Mouse (Mus musculus) intestine, embryonic 16.5 days (tissue): ENCODE measurements around the gene Gipc2. TPM values are rescaled to one million over a fixed set of nuclear protein-coding genes. Genes with fewer than 3 reads are reported as not detected.

Experiments used
- ATAC-seq: fragments of 200-750 bp; cut with Nextera tagmentation; 2 replicates; pipeline ENCODE4 v1.8.0; 2017; ENCODE audit warnings: moderate TSS enrichment, moderate library complexity
- H3K27ac ChIP-seq: fragments of 300-500 bp; sonication (generic); 2 replicates; pipeline ENCODE4 v1.5.1; 2014; ENCODE audit warnings: mild to moderate bottlenecking, low read length
- H3K27me3 ChIP-seq: fragments of 300-500 bp; sonication (generic); replicated peaks from 2 replicates; pipeline ENCODE4 v1.6.1; 2014; ENCODE audit warnings: low read length, control low read depth, mixed read lengths; ENCODE audit not compliant: control insufficient read depth, insufficient read depth
- H3K36me3 ChIP-seq: fragments of 300-500 bp; sonication (generic); 2 replicates; pipeline ENCODE4 v1.6.1; 2014; ENCODE audit warnings: low read length, control low read depth; ENCODE audit not compliant: control insufficient read depth, insufficient read depth
- H3K4me1 ChIP-seq: fragments of 300-500 bp; sonication (generic); 2 replicates; pipeline ENCODE4 v1.6.1; 2014; ENCODE audit warnings: low read length, control low read depth, mixed read lengths; ENCODE audit not compliant: control insufficient read depth, insufficient read depth
- H3K4me2 ChIP-seq: fragments of 300-500 bp; sonication (generic); 2 replicates; pipeline ENCODE4 v1.6.1; 2014; ENCODE audit warnings: low read depth, low read length, control low read depth
- H3K4me3 ChIP-seq: fragments of 300-500 bp; sonication (generic); 2 replicates; pipeline ENCODE4 v1.5.1; 2014; ENCODE audit warnings: mild to moderate bottlenecking, low read length
- H3K9ac ChIP-seq: fragments of 300-500 bp; sonication (generic); 2 replicates; pipeline ENCODE4 v1.6.1; 2014; ENCODE audit warnings: low read depth, low read length
- H3K9me3 ChIP-seq: fragments of 300-500 bp; sonication (generic); 2 replicates; pipeline ENCODE4 v1.6.1; 2016; ENCODE audit warnings: low read length, control low read depth; ENCODE audit not compliant: control insufficient read depth
- WGBS: fragments of 180-500 bp; shearing (Covaris S2); extraction: QIAGEN DNeasy Blood & Tissue Kit; methylation state at CpG from one replicate; pipeline ENCODE4 v1.1.7; 2014; 5-methylcytosine and 5-hydroxymethylcytosine counted together
- polyA plus RNA-seq: library from polyadenylated mRNA; unstranded; fragments of >200 nt; fragmentation: Nextera tagmentation; extraction: Ambion mirVana; gene quantifications from 2 replicates; pipeline ENCODE4 v1.2.1, GENCODE M21; 2015

Gene Gipc2
- polyA plus RNA-seq, 1 experiment from 2014 or later = 244 TPM

GRCm38 (mm10) chr3:152108003-152108395 is 58.0 kb downstream of the Gipc2 start:
- H3K36me3 ChIP-seq = peaks cover 2% of the 10 kb centered on the region; the same call in 1 of the 2 replicates
- H3K9me3 ChIP-seq = no peaks in the 10 kb centered on the region
- H3K4me3 ChIP-seq = no peak overlapping the region
- H3K4me2 ChIP-seq = no peak overlapping the region
- H3K4me1 ChIP-seq = peaks cover 9% of the 10 kb centered on the region; the same call in 1 of the 2 replicates
- no peak overlapping the region for H3K27ac ChIP-seq
- ATAC-seq = no peak
- WGBS = 71% methylated on average over 5 of the region's 5 CpGs
- H3K27me3 ChIP-seq = no peaks in the 10 kb centered on the region
- H3K9ac ChIP-seq = no peak overlapping the region

- WGBS = 32% methylated on average over 30 of the region's 30 CpGs
- Histone ChIP-seq H3K9ac (no peak overlapping the region), H3K27me3 (no peaks in the 10 kb centered on the region), H3K9me3 (no peaks in the 10 kb centered on the region), H3K27ac (no peak overlapping the region), H3K4me2 (peak overlapping the region; percentile 48), H3K4me3 (peak overlapping the region; percentile 38), H3K4me1 (peaks cover 6% of the 10 kb centered on the region; the same call in 1 of the 2 replicates), H3K36me3 (peaks cover 2% of the 10 kb centered on the region; the same call in 1 of the 2 replicates)
- ATAC-seq = 0 out of 2 replicates have a peak, but pooled peaks have one; percentile 26
Observed at GRCm38 (mm10) chr3:152107149-152108002, 58.7 kb downstream of the Gipc2 start.

GRCm38 (mm10) chr3:152106225-152107148 is 59.5 kb downstream of the Gipc2 start:
- no peak; the same call in none of the 2 replicates for ATAC-seq
- Histone ChIP-seq H3K4me2 (peak overlapping the region; percentile 48), H3K36me3 (peaks cover 2% of the 10 kb centered on the region; the same call in 1 of the 2 replicates), H3K4me1 (peaks cover 6% of the 10 kb centered on the region; the same call in 1 of the 2 replicates), H3K27me3 (no peaks in the 10 kb centered on the region), H3K9me3 (no peaks in the 10 kb centered on the region), H3K4me3 (peak overlapping the region; percentile 38), H3K27ac (no peak overlapping the region), H3K9ac (no peak overlapping the region)
- WGBS = 25% methylated on average over 28 of the region's 28 CpGs

- 17% methylated on average over 14 of the region's 14 CpGs for WGBS
- Histone ChIP-seq H3K27me3 (no peaks in the 10 kb centered on the region), H3K4me1 (peaks cover 6% of the 10 kb centered on the region; the same call in 1 of the 2 replicates), H3K4me3 (0 out of 2 replicates have a peak overlapping the region, but pooled peaks have one; percentile 12), H3K36me3 (peaks cover 2% of the 10 kb centered on the region; the same call in 1 of the 2 replicates), H3K9me3 (no peaks in the 10 kb centered on the region), H3K4me2 (peak overlapping the region; percentile 22; the same call in 1 of the 2 replicates), H3K9ac (0 out of 2 replicates have a peak overlapping the region, but pooled peaks have one; percentile 33), H3K27ac (no peak overlapping the region)
- ATAC-seq = peak; percentile 58
Observed at GRCm38 (mm10) chr3:152105341-152105740, 60.7 kb downstream of the Gipc2 start.

- H3K9ac ChIP-seq = no peak overlapping the region
- H3K27me3 ChIP-seq = no peaks in the 10 kb centered on the region
- peaks cover 6% of the 10 kb centered on the region; the same call in 1 of the 2 replicates for H3K4me1 ChIP-seq
- peaks cover 2% of the 10 kb centered on the region; the same call in 1 of the 2 replicates for H3K36me3 ChIP-seq
- no peaks in the 10 kb centered on the region for H3K9me3 ChIP-seq
- H3K4me2 ChIP-seq = no peak overlapping the region
- no peak overlapping the region for H3K4me3 ChIP-seq
- ATAC-seq = no peak
- no peak overlapping the region for H3K27ac ChIP-seq
- 94% methylated on average over 4 of the region's 4 CpGs for WGBS
Observed at GRCm38 (mm10) chr3:152103381-152103780, 62.6 kb downstream of the Gipc2 start.

GRCm38 (mm10) chr3:152101459-152101858 is 64.6 kb downstream of the Gipc2 start:
- peaks cover 2% of the 10 kb centered on the region; the same call in 1 of the 2 replicates for H3K36me3 ChIP-seq
- no peak for ATAC-seq
- H3K27ac ChIP-seq = no peak overlapping the region
- H3K9me3 ChIP-seq = no peaks in the 10 kb centered on the region
- H3K9ac ChIP-seq = no peak overlapping the region
- no peak overlapping the region for H3K4me2 ChIP-seq
- no peaks in the 10 kb centered on the region for H3K27me3 ChIP-seq
- 95% methylated on average over 7 of the region's 7 CpGs for WGBS
- no peak overlapping the region for H3K4me3 ChIP-seq
- 0 out of 2 replicates have a peak, but pooled peaks cover 4% of the 10 kb centered on the region for H3K4me1 ChIP-seq

GRCm38 (mm10) chr3:152100119-152100818 is 65.8 kb downstream of the Gipc2 start:
- H3K9me3 ChIP-seq = no peaks in the 10 kb centered on the region
- H3K4me3 ChIP-seq = no peak overlapping the region
- H3K9ac ChIP-seq = no peak overlapping the region
- H3K27me3 ChIP-seq = no peaks in the 10 kb centered on the region
- ATAC-seq = 0 out of 2 replicates have a peak, but pooled peaks have one; percentile 25
- H3K4me1 ChIP-seq = no peaks in the 10 kb centered on the region
- WGBS = 50% methylated on average over 11 of the region's 11 CpGs
- no peak overlapping the region for H3K4me2 ChIP-seq
- no peak overlapping the region for H3K27ac ChIP-seq
- peaks cover 2% of the 10 kb centered on the region; the same call in 1 of the 2 replicates for H3K36me3 ChIP-seq

- Histone ChIP-seq H3K36me3 (no peaks in the 10 kb centered on the region), H3K9me3 (no peaks in the 10 kb centered on the region), H3K4me1 (no peaks in the 10 kb centered on the region), H3K4me3 (no peak overlapping the region), H3K27me3 (no peaks in the 10 kb centered on the region), H3K4me2 (no peak overlapping the region), H3K27ac (no peak overlapping the region), H3K9ac (no peak overlapping the region)
- WGBS = 6% methylated on average over 3 of the region's 3 CpGs
- no peak for ATAC-seq
Observed at GRCm38 (mm10) chr3:152095030-152095429, 71.0 kb downstream of the Gipc2 start.
